Comparison of ENCODE assay signal across 15 mouse cellular contexts in the genomic region with DNA sequence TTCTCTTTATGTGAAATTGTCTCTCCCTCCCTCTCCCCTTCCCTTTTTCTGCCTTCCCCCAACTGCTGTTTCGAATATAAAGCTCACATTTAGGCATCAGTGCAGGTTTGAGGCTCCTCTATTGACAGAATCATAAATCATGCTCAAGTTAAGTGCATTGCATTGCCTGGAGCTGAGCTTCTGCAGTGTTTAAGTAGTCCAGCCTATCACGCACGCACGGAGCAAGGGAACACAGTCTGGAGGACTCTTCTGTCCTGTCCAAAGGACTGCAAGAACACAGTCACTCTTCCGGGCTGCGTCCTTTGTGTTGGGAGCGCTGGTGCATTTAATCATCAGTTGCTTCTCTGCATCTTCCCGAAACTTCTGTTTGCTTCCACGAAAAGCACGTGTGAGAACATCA.
A peak's percentile ranks its signal among the peaks of the same experiment; 100 is the strongest.
DNase-seq lines count a peak whose midpoint lies in the region; ATAC-seq lines count a peak whose summit lies in the region.
"Had no signal": no experiment of that assay in that cellular context is flagged by ENCODE, and none has a peak within 500 bp of the region (broad histone marks: within the 10 kb centered on the region; RNA-seq: fewer than 3 reads in every experiment).

No protein-coding gene starts in this region.

- peak; percentile 48 for DNase-seq in embryo, embryonic 10 days (ENCODE audit: low spot score)
- no peak for DNase-seq in embryo, embryonic 9.5 days (ENCODE audit: extremely low spot score)
- DNase-seq in midbrain, embryonic 10.5 days (ENCODE audit: low spot score) = no peak
- peak; percentile 13 for DNase-seq in midbrain, embryonic 14.5 days
- DNase-seq in cerebellum, postnatal 10 days = no peak
- no peak for DNase-seq in gastrocnemius, adult 8-10 months (ENCODE audit: low spot score in 2 of 2)
- DNase-seq: adrenal gland, postnatal 36 days; cerebellum, postnatal 25 days; kidney, postnatal 36 days; lung, postnatal 10 days; thymus, postnatal 36 days had no signal

- no peak overlapping the region for H3K4me2 ChIP-seq in midbrain, embryonic 15.5 days
- H3K4me2 ChIP-seq in hindbrain, embryonic 13.5 days = no peak overlapping the region
- no peak overlapping the region for H3K4me2 ChIP-seq in midbrain, embryonic 14.5 days (ENCODE audit: low read length)
- H3K4me2 ChIP-seq: forebrain, embryonic 12.5 days had no signal

- H3K4me1 ChIP-seq in midbrain, embryonic 10.5 days = peaks cover 8% of the 10 kb centered on the region
- H3K4me1 ChIP-seq in midbrain, embryonic 15.5 days = peaks cover 15% of the 10 kb centered on the region; the same call in 1 of the 2 replicates
- H3K4me1 ChIP-seq in hindbrain, embryonic 13.5 days (replicated peaks) = peaks cover 27% of the 10 kb centered on the region
- no peaks in the 10 kb centered on the region for H3K4me1 ChIP-seq in midbrain, embryonic 14.5 days (ENCODE audit: control insufficient read depth, insufficient read depth, low read length)

- peak overlapping the region; percentile 38 for H3K27ac ChIP-seq in midbrain, embryonic 10.5 days (replicated peaks)
- H3K27ac ChIP-seq in midbrain, embryonic 15.5 days = no peak overlapping the region
- H3K27ac ChIP-seq in hindbrain, embryonic 13.5 days = peak overlapping the region; percentile 48; the same call in 1 of the 2 replicates
- no peak overlapping the region for H3K27ac ChIP-seq in midbrain, embryonic 14.5 days (replicated peaks; ENCODE audit: low read depth, low read length)
- H3K27ac ChIP-seq: forebrain, embryonic 12.5 days; liver, embryonic 14.5 days had no signal

- no peaks in the 10 kb centered on the region for H3K9me3 ChIP-seq in midbrain, embryonic 10.5 days (replicated peaks)
- no peaks in the 10 kb centered on the region for H3K9me3 ChIP-seq in midbrain, embryonic 15.5 days
- no peaks in the 10 kb centered on the region for H3K9me3 ChIP-seq in hindbrain, embryonic 13.5 days
- H3K9me3 ChIP-seq in midbrain, embryonic 14.5 days (ENCODE audit: control insufficient read depth, low read length) = no peaks in the 10 kb centered on the region
- H3K9me3 ChIP-seq: forebrain, embryonic 12.5 days had no signal

- WGBS in midbrain, embryonic 10.5 days = 69% methylated on average over 10 of the region's 10 CpGs
- whole genome bisulfite sequencing in midbrain, embryonic 15.5 days = 50% methylated on average over 10 of the region's 10 CpGs
- 41% methylated on average over 10 of the region's 10 CpGs for WGBS in hindbrain, embryonic 13.5 days
- 42% methylated on average over 10 of the region's 10 CpGs for WGBS in midbrain, embryonic 14.5 days

- no peak for ATAC-seq in midbrain, embryonic 15.5 days (replicated peaks)
- peak; percentile 81 for ATAC-seq in hindbrain, embryonic 13.5 days (ENCODE audit: low FRiP score)
- ATAC-seq in midbrain, embryonic 14.5 days (ENCODE audit: low FRiP score, low TSS enrichment) = no peak

- no peak overlapping the region for H3K9ac ChIP-seq in midbrain, embryonic 15.5 days
- H3K9ac ChIP-seq in hindbrain, embryonic 13.5 days = no peak overlapping the region
- H3K9ac ChIP-seq in midbrain, embryonic 14.5 days (replicated peaks; ENCODE audit: low read length) = no peak overlapping the region
- H3K9ac ChIP-seq: forebrain, embryonic 12.5 days; liver, embryonic 14.5 days had no signal

- H3K36me3 ChIP-seq in midbrain, embryonic 10.5 days = no peaks in the 10 kb centered on the region
- H3K36me3 ChIP-seq in midbrain, embryonic 15.5 days (replicated peaks) = no peaks in the 10 kb centered on the region
- H3K36me3 ChIP-seq in hindbrain, embryonic 13.5 days = no peaks in the 10 kb centered on the region
- no peaks in the 10 kb centered on the region for H3K36me3 ChIP-seq in midbrain, embryonic 14.5 days (ENCODE audit: control insufficient read depth, insufficient read depth, low read length)

- no peak overlapping the region for H3K4me3 ChIP-seq in midbrain, embryonic 10.5 days
- H3K4me3 ChIP-seq in midbrain, embryonic 15.5 days = no peak overlapping the region
- H3K4me3 ChIP-seq in hindbrain, embryonic 13.5 days = no peak overlapping the region
- no peak overlapping the region for H3K4me3 ChIP-seq in midbrain, embryonic 14.5 days (replicated peaks; ENCODE audit: low read depth, low read length)
- H3K4me3 ChIP-seq: forebrain, embryonic 12.5 days had no signal

- H3K27me3 ChIP-seq in midbrain, embryonic 10.5 days (ENCODE audit: low read depth, poor library complexity, severe bottlenecking) = 0 out of 2 replicates have a peak, but pooled peaks cover 6% of the 10 kb centered on the region
- no peaks in the 10 kb centered on the region for H3K27me3 ChIP-seq in midbrain, embryonic 15.5 days (replicated peaks)
- no peaks in the 10 kb centered on the region for H3K27me3 ChIP-seq in hindbrain, embryonic 13.5 days
- H3K27me3 ChIP-seq in midbrain, embryonic 14.5 days (ENCODE audit: control insufficient read depth, insufficient read depth, low read length) = no peaks in the 10 kb centered on the region
- H3K27me3 ChIP-seq: forebrain, embryonic 12.5 days had no signal

Comparison
In these comparisons a context has a peak if more than half of its experiments do, and no peak if none do; other contexts are left out.
1. DNase-seq: peak in embryo, embryonic 10 days (single experiment) and midbrain, embryonic 14.5 days (single experiment); none in embryo, embryonic 9.5 days (single experiment), midbrain, embryonic 10.5 days (single experiment), cerebellum, postnatal 10 days (0 of 2) and gastrocnemius, adult 8-10 months (0 of 2).
2. H3K27ac ChIP-seq: peak in midbrain, embryonic 10.5 days (single experiment) and hindbrain, embryonic 13.5 days (single experiment); none in midbrain, embryonic 15.5 days (single experiment) and midbrain, embryonic 14.5 days (single experiment).